Mouse (Mus musculus) lung, adult 2 months (tissue): ENCODE measurements around the gene Bivm. TPM values are rescaled to one million over a fixed set of nuclear protein-coding genes. Genes with fewer than 3 reads are reported as not detected.
A peak's percentile ranks its signal among the peaks of the same experiment; 100 is the strongest.

ENCODE experiments used
- DNase-seq: peaks from one replicate; pipeline ENCODE4 v3.0.0; 2022
- H3K4me1 ChIP-seq: fragments of 200-500 bp; 2 replicates; pipeline ENCODE4 v1.6.1; 2011; ENCODE audit warnings: low read length; ENCODE audit not compliant: control insufficient read depth, insufficient read depth
- H3K4me3 ChIP-seq: fragments of 200-500 bp; replicated peaks from 2 replicates; pipeline ENCODE3; 2011; ENCODE audit warnings: low read depth, mild to moderate bottlenecking, control low read depth, low read length; ENCODE audit errors: extremely low read depth
- CTCF ChIP-seq: fragments of 200-500 bp; IDR thresholded peaks from 2 replicates; pipeline ENCODE4 v1.5.1; 2011; ENCODE audit warnings: mild to moderate bottlenecking, low read length, control low read depth; ENCODE audit not compliant: insufficient read depth
- POLR2A ChIP-seq: fragments of 200-500 bp; IDR thresholded peaks from 2 replicates; pipeline ENCODE4 v1.6.1; 2011; ENCODE audit warnings: low read depth, mild to moderate bottlenecking, control low read depth, low read length, borderline replicate concordance; ENCODE audit errors: extremely low read depth
- WGBS: fragments of 180-500 bp; shearing (Covaris S2); methylation state at CpG from one replicate; pipeline ENCODE4 v1.1.7; 2018; 5-methylcytosine and 5-hydroxymethylcytosine counted together
- polyA plus RNA-seq: library from polyadenylated mRNA; depleted of rRNA; stranded (reverse); fragments of >200 nt; gene quantifications from 2 replicates; pipeline ENCODE4 v1.2.3, GENCODE M21; 2012

Gene Bivm
- polyA plus RNA-seq, 1 experiment: 4.6 TPM

- no peak overlapping the region for H3K4me3 ChIP-seq
- no peaks in the 10 kb centered on the region for H3K4me1 ChIP-seq
- no peak for TF ChIP-seq CTCF
- no peak for TF ChIP-seq POLR2A
- WGBS: 95% methylated on average over 4 of the region's 4 CpGs
- no peak for DNase-seq
These were observed 6.8 kb downstream of the Bivm start for GRCm38 (mm10) chr1:44125590-44125989.

- no peak for DNase-seq
- 71% methylated on average over 4 of the region's 4 CpGs for WGBS
- TF ChIP-seq CTCF (no peak), POLR2A (no peak)
- no peaks in the 10 kb centered on the region for H3K4me1 ChIP-seq
- no peak overlapping the region for H3K4me3 ChIP-seq
These were observed 11.3 kb downstream of the Bivm start for GRCm38 (mm10) chr1:44129929-44130581.

GRCm38 (mm10) chr1:44140232-44140631 lies 21.5 kb downstream of the Bivm start:
- no peak for DNase-seq
- TF ChIP-seq POLR2A: no peak
- TF ChIP-seq CTCF: no peak
- H3K4me3 ChIP-seq: no peak overlapping the region
- 54% methylated on average over 4 of the region's 4 CpGs for WGBS
- no peaks in the 10 kb centered on the region for H3K4me1 ChIP-seq

- no peak for DNase-seq
- TF ChIP-seq CTCF (no peak), POLR2A (no peak)
- Histone ChIP-seq H3K4me3 (no peak overlapping the region), H3K4me1 (peaks cover 3% of the 10 kb centered on the region; the same call in 1 of the 2 replicates)
- 79% methylated on average over 5 of the region's 5 CpGs for WGBS
These were observed 24.0 kb downstream of the Bivm start for GRCm38 (mm10) chr1:44142747-44143146.

- peak within 1 kb of the TSS; percentile 83 for H3K4me3 ChIP-seq
- TF ChIP-seq POLR2A: peak; percentile 92; the same call in 1 of the 2 replicates
- no peak for TF ChIP-seq CTCF
- H3K4me1 ChIP-seq: peaks cover 5% of the 10 kb centered on the region
- under 1% methylated on average over 66 of the region's 66 CpGs for WGBS
- DNase-seq: peak; percentile 86
These were observed 29.0 kb downstream of the Bivm start, which contains the start of gene Ercc5 for GRCm38 (mm10) chr1:44147563-44148381. Ercc5 (plus strand) TSS chr1:44147744.

- DNase-seq: no peak
- WGBS: 14% methylated on average over 6 of the region's 6 CpGs
- peaks cover 5% of the 10 kb centered on the region for H3K4me1 ChIP-seq
- TF ChIP-seq POLR2A (no peak), CTCF (no peak)
- peak overlapping the region; percentile 49 for H3K4me3 ChIP-seq
These were observed 29.9 kb downstream of the Bivm start for GRCm38 (mm10) chr1:44148706-44149105.

GRCm38 (mm10) chr1:44155287-44155686 lies 36.5 kb downstream of the Bivm start:
- H3K4me1 ChIP-seq: no peaks in the 10 kb centered on the region
- TF ChIP-seq CTCF (no peak), POLR2A (no peak)
- WGBS: 90% methylated on average over 4 of the region's 4 CpGs
- no peak overlapping the region for H3K4me3 ChIP-seq
- DNase-seq: no peak

- TF ChIP-seq POLR2A: no peak
- WGBS: 87% methylated on average over 6 of the region's 6 CpGs
- Histone ChIP-seq H3K4me1 (no peaks in the 10 kb centered on the region), H3K4me3 (no peak overlapping the region)
- no peak for DNase-seq
These were observed 39.6 kb downstream of the Bivm start for GRCm38 (mm10) chr1:44158317-44158716.

- DNase-seq: no peak
- WGBS: 89% methylated on average over 6 of the region's 6 CpGs
- TF ChIP-seq POLR2A (no peak), CTCF (no peak)
- Histone ChIP-seq H3K4me1 (no peaks in the 10 kb centered on the region), H3K4me3 (no peak overlapping the region)
These were observed 43.1 kb downstream of the Bivm start for GRCm38 (mm10) chr1:44161818-44162217.
